Mouse (Mus musculus): Measurements from ENCODE around the gene Ndufaf2. TPM values are rescaled to one million over a fixed set of nuclear protein-coding genes. Genes with fewer than 3 reads are reported as not detected.

The Ndufaf2 gene
- polyA plus RNA-seq, 1 experiment from 2014 or later: 69.3 TPM

DNA sequence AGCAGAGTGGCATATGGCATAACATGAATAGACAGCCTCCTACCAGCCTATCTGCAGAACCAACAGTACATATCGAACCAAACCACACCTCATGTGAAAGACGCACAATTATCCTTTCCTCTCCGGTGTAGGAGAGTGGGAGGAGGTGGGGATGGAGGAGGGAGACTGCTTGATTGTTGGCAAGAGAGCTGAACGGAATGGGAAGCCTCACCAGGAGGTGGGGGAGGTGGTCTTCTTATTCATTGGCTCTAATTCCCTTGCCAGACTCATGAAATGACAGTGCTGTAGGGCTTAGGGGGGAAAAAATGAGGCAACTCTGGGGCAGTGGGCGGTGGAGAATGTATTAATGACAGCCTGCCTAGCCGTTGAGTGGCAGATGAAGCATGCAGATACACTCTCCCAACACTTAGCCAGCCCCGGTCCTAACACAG is 188.4 kb downstream of the Ndufaf2 start:
- no peak overlapping the region for H3K4me3 ChIP-seq
- 14% methylated on average over 7 of the region's 7 CpGs for WGBS
- no peaks in the 10 kb centered on the region for H3K9me3 ChIP-seq (replicated peaks)
- no peak overlapping the region; the same call in 1 of the 2 replicates for H3K27ac ChIP-seq
- peak; percentile 72 for ATAC-seq (ENCODE audit: low FRiP score)
- no peaks in the 10 kb centered on the region for H3K27me3 ChIP-seq
- H3K36me3 ChIP-seq: no peaks in the 10 kb centered on the region
- peaks cover 15% of the 10 kb centered on the region for H3K4me1 ChIP-seq
- H3K4me2 ChIP-seq (replicated peaks): no peak overlapping the region; the same call in 1 of the 2 replicates
- H3K9ac ChIP-seq: no peak overlapping the region

- no peak overlapping the region for H3K4me3 ChIP-seq
- ATAC-seq (ENCODE audit: low FRiP score): no peak
- H3K4me1 ChIP-seq: peaks cover 11% of the 10 kb centered on the region
- no peaks in the 10 kb centered on the region for H3K9me3 ChIP-seq (replicated peaks)
- no peaks in the 10 kb centered on the region for H3K36me3 ChIP-seq
- no peak overlapping the region for H3K4me2 ChIP-seq (replicated peaks)
- no peaks in the 10 kb centered on the region; the same call in 1 of the 2 replicates for H3K27me3 ChIP-seq
- no peak overlapping the region for H3K27ac ChIP-seq
- 68% methylated on average over 7 of the region's 7 CpGs for WGBS
- no peak overlapping the region for H3K9ac ChIP-seq
These were observed 193.8 kb downstream of the Ndufaf2 start for GRCm38 (mm10) chr13:107964616-107965015.

DNA sequence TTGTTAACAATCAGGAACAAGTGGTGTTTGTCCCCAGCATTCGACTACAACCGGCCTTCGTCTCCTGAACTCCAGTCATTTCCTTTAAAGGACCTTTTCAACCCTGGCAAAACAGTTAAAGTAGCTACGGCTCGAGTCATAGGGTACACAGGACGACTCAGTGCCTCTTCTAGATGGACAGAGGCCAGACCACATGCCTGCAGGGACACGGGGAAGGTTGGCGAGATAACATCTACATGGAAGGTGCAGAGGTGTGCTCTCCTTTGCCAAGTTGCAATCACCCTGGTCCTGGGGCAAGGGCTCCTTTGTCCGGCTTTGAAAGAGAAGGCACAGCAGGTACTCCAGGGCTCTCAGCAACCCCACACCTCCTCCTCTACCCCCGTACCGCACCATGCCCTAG is 195.0 kb downstream of the Ndufaf2 start:
- Histone ChIP-seq H3K36me3 (no peaks in the 10 kb centered on the region), H3K9ac (no peak overlapping the region), H3K27ac (no peak overlapping the region), H3K27me3 (no peaks in the 10 kb centered on the region; the same call in 1 of the 2 replicates), H3K4me3 (no peak overlapping the region), H3K9me3 (replicated peaks) (no peaks in the 10 kb centered on the region), H3K4me1 (peaks cover 10% of the 10 kb centered on the region; the same call in 1 of the 2 replicates), H3K4me2 (replicated peaks) (no peak overlapping the region)
- WGBS: 50% methylated on average over 11 of the region's 11 CpGs
- no peak for ATAC-seq (ENCODE audit: low FRiP score)

DNA sequence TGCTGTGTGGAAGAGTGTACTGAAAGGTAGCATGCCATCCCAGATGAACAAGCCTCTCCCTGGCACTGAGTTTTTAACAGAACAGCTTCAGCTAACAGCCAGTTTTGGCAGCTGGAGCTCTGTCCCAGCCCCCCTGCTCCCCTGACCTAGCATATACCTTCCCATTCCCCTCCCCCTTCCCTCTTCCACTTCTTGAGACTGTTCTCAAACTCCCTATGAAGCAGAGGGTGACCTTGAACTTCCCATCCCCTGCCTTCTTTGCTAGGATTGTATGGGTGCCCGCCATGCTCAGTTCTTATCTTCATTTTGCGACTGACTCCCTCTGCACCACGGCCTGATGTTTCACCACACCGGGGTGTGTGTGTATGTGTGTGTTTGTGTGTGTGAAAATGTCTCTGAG is 195.7 kb downstream of the Ndufaf2 start:
- no peaks in the 10 kb centered on the region for H3K36me3 ChIP-seq
- H3K27ac ChIP-seq: no peak overlapping the region
- peaks cover 10% of the 10 kb centered on the region; the same call in 1 of the 2 replicates for H3K4me1 ChIP-seq
- ATAC-seq (ENCODE audit: low FRiP score): no peak
- no peaks in the 10 kb centered on the region for H3K9me3 ChIP-seq (replicated peaks)
- H3K4me3 ChIP-seq: no peak overlapping the region
- 72% methylated on average over 4 of the region's 4 CpGs for WGBS
- H3K9ac ChIP-seq: no peak overlapping the region
- no peaks in the 10 kb centered on the region; the same call in 1 of the 2 replicates for H3K27me3 ChIP-seq
- no peak overlapping the region for H3K4me2 ChIP-seq (replicated peaks)

DNA sequence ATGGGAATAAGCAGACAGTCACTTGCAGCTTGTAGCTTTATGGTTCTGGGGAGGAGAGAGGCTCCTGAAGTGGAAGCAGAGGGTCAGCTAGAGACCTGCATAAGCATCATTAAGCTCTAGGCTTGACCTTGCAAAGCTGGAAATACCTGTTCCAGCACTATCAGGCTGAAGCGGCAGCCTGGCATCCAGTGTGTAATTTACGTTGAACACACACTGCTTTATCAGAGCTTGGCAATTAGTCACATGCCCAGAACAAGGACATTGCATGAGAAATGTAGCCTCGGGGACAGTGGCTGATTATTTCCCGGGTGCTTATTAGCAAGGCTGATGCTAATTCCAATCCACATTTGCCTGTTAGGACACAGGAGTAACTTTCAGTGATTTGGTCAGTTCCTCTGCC is 196.5 kb downstream of the Ndufaf2 start:
- Histone ChIP-seq H3K27ac (0 out of 2 replicates have a peak overlapping the region, but pooled peaks have one; percentile 7), H3K4me3 (no peak overlapping the region), H3K27me3 (no peaks in the 10 kb centered on the region; the same call in 1 of the 2 replicates), H3K4me1 (peaks cover 10% of the 10 kb centered on the region; the same call in 1 of the 2 replicates), H3K9me3 (replicated peaks) (no peaks in the 10 kb centered on the region), H3K9ac (no peak overlapping the region), H3K4me2 (replicated peaks) (no peak overlapping the region), H3K36me3 (no peaks in the 10 kb centered on the region)
- no peak; the same call in 1 of the 2 replicates for ATAC-seq (ENCODE audit: low FRiP score)
- WGBS: 48% methylated on average over 4 of the region's 4 CpGs

GRCm38 (mm10) chr13:107961501-107961900 is 196.9 kb downstream of the Ndufaf2 start:
- Histone ChIP-seq H3K4me2 (replicated peaks) (no peak overlapping the region), H3K27ac (no peak overlapping the region), H3K9ac (no peak overlapping the region), H3K36me3 (no peaks in the 10 kb centered on the region), H3K4me3 (no peak overlapping the region), H3K9me3 (replicated peaks) (no peaks in the 10 kb centered on the region), H3K4me1 (peaks cover 11% of the 10 kb centered on the region), H3K27me3 (no peaks in the 10 kb centered on the region; the same call in 1 of the 2 replicates)
- no peak for ATAC-seq (ENCODE audit: low FRiP score)
- WGBS: 77% methylated on average over 4 of the region's 4 CpGs

DNA sequence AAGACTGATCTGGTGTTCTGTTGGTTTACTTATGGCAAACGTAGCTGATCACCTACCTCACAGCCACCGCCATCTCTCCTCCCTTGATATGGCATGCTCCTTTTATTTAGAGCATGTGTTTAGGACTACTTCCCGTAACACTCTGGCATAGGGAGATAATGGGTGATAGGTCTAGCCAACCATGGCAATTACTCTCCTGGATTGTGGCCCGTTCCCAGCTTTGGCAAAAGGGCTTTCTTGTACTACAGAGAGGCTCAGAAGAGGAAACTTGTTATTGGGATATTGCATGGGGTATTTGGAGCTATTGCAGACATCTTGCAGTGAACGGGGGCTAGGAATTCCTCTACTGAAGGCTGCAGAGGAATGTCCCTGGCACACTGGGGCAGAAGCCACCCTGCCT is 197.9 kb downstream of the Ndufaf2 start:
- Histone ChIP-seq H3K4me1 (peaks cover 20% of the 10 kb centered on the region), H3K27ac (no peak overlapping the region), H3K9me3 (replicated peaks) (no peaks in the 10 kb centered on the region), H3K36me3 (no peaks in the 10 kb centered on the region), H3K4me3 (no peak overlapping the region), H3K27me3 (no peaks in the 10 kb centered on the region; the same call in 1 of the 2 replicates), H3K4me2 (replicated peaks) (no peak overlapping the region), H3K9ac (no peak overlapping the region)
- ATAC-seq (ENCODE audit: low FRiP score): no peak
- 93% methylated on average over 5 of the region's 5 CpGs for WGBS

DNA sequence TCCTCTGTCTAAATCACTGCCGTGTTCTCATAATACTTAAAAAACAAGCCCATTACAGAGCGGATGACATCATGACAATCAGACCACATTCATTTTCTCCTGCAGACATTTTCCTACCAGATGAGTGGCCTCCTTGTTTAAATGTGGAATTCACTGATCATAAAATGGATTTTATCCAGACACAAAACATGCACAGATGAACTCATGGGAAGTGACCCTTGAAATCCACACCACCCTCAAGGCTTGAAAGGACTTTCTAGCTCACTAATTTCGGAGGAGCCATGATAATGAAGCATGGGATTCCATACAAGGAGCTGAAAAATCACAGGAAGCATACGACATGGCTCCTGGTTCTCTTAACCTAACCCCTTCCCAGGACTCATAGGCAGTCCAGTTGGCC is 198.5 kb downstream of the Ndufaf2 start:
- Histone ChIP-seq H3K27me3 (no peaks in the 10 kb centered on the region; the same call in 1 of the 2 replicates), H3K9ac (no peak overlapping the region), H3K4me2 (replicated peaks) (no peak overlapping the region), H3K4me3 (no peak overlapping the region), H3K36me3 (no peaks in the 10 kb centered on the region), H3K9me3 (replicated peaks) (no peaks in the 10 kb centered on the region), H3K27ac (no peak overlapping the region), H3K4me1 (peaks cover 26% of the 10 kb centered on the region)
- no peak for ATAC-seq (ENCODE audit: low FRiP score)
- WGBS: 77% methylated on average over 4 of the region's 4 CpGs

- Histone ChIP-seq H3K27me3 (no peaks in the 10 kb centered on the region), H3K27ac (peak overlapping the region; percentile 55), H3K4me2 (replicated peaks) (no peak overlapping the region), H3K4me3 (no peak overlapping the region), H3K4me1 (peaks cover 31% of the 10 kb centered on the region), H3K9ac (no peak overlapping the region), H3K9me3 (replicated peaks) (no peaks in the 10 kb centered on the region), H3K36me3 (no peaks in the 10 kb centered on the region)
- ATAC-seq (ENCODE audit: low FRiP score): no peak
- 8% methylated on average over 3 of the region's 3 CpGs for WGBS
These were observed 202.2 kb downstream of the Ndufaf2 start for GRCm38 (mm10) chr13:107956246-107956645.

- ATAC-seq (ENCODE audit: low FRiP score): peak; percentile 91
- Histone ChIP-seq H3K4me2 (replicated peaks) (peak overlapping the region; percentile 26), H3K27me3 (no peaks in the 10 kb centered on the region), H3K27ac (peak overlapping the region; percentile 45), H3K36me3 (no peaks in the 10 kb centered on the region), H3K9me3 (replicated peaks) (no peaks in the 10 kb centered on the region), H3K4me3 (no peak overlapping the region), H3K4me1 (peaks cover 31% of the 10 kb centered on the region), H3K9ac (no peak overlapping the region)
- 11% methylated on average over 13 of the region's 18 CpGs for WGBS
These were observed 202.9 kb downstream of the Ndufaf2 start for GRCm38 (mm10) chr13:107955327-107956110.

DNA sequence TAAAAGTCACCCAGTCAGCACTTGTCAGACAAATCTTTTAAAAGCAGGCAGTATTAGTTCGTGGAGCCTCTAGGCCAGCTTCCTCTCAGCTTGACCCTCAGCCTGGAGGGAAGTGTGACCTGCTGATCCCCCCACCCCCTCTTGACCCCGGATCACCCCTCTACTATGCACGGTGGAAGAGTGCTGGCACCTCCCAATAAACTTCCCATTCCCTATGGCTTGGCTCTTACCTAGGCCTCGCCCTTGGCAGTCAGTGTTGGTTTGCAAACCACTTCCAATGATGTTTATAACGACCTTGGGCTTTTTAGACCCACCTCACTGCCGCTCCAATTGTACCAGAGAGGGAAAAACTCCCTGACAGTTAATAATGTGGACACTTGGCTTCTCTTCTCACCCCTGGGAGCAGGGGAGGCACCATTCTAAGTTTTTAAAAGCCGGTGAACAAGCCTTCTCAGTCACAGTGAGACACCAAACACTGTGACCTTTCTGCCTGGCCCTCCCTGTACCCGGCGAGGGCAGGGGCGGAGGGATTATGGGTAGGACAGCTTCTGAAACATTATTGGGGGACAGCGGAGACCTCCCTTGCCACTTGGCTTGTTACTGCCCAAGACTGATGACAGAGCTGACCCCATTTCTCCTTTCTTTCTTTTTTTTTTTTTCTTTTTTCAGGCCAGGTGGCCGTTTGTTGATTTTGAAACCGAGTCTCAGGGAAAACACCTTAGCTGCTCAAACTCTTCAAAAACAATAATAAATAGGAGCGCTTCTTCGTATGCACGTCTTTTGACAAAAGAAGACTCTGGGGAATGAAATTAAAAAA is 203.8 kb downstream of the Ndufaf2 start:
- Histone ChIP-seq H3K27ac (peak overlapping the region; percentile 70), H3K9me3 (replicated peaks) (no peaks in the 10 kb centered on the region), H3K27me3 (no peaks in the 10 kb centered on the region), H3K9ac (no peak overlapping the region), H3K4me1 (peaks cover 31% of the 10 kb centered on the region), H3K4me3 (no peak overlapping the region), H3K4me2 (replicated peaks) (peak overlapping the region; percentile 26), H3K36me3 (no peaks in the 10 kb centered on the region)
- 9% methylated on average over 16 of the region's 16 CpGs for WGBS
- peak; percentile 47 for ATAC-seq (ENCODE audit: low FRiP score)

GRCm38 (mm10) chr13:107954100-107954444 is 204.4 kb downstream of the Ndufaf2 start:
- Histone ChIP-seq H3K27me3 (no peaks in the 10 kb centered on the region), H3K27ac (peak overlapping the region; percentile 70), H3K36me3 (no peaks in the 10 kb centered on the region), H3K9ac (no peak overlapping the region), H3K9me3 (replicated peaks) (no peaks in the 10 kb centered on the region), H3K4me3 (no peak overlapping the region), H3K4me1 (peaks cover 31% of the 10 kb centered on the region), H3K4me2 (replicated peaks) (peak overlapping the region; percentile 11; the same call in 1 of the 2 replicates)
- ATAC-seq (ENCODE audit: low FRiP score): no peak
- 21% methylated on average over 9 of the region's 9 CpGs for WGBS

Data from hindbrain, embryonic 12.5 days (tissue).